12 mouse cellular contexts compared by ENCODE assay signal in genomic region chr8:18506158-18507022, GRCm38 (mm10).
A peak's percentile ranks its signal among the peaks of the same experiment; 100 is the strongest.
DNase-seq lines count a peak whose midpoint lies in the region; ATAC-seq and TF ChIP-seq lines count a peak whose summit lies in the region.
"Had no signal": no experiment of that assay in that cellular context is flagged by ENCODE, and none has a peak within 500 bp of the region (broad histone marks: within the 10 kb centered on the region; RNA-seq: fewer than 3 reads in every experiment).

No protein-coding gene starts in this region.

- WGBS in kidney, postnatal 0 days: 76% methylated on average over 13 of the region's 13 CpGs
- WGBS in kidney, embryonic 14.5 days: 82% methylated on average over 13 of the region's 13 CpGs
- 92% methylated on average over 13 of the region's 13 CpGs for WGBS in limb, embryonic 10.5 days

- TF ChIP-seq CTCF in kidney, postnatal 0 days (IDR thresholded peaks at IDR 0.05; ENCODE audit: low read depth): no peak
- no peak for TF ChIP-seq CTCF in layer of hippocampus, adult 2 months (conservative IDR thresholded peaks at IDR 0.05)

- no peaks in the 10 kb centered on the region for H3K4me1 ChIP-seq in kidney, postnatal 0 days (replicated peaks; ENCODE audit: insufficient read depth, low read length)
- no peaks in the 10 kb centered on the region for H3K4me1 ChIP-seq in kidney, embryonic 14.5 days (ENCODE audit: control insufficient read depth, insufficient read depth, low read length)
- no peaks in the 10 kb centered on the region for H3K4me1 ChIP-seq in limb, embryonic 10.5 days
- H3K4me1 ChIP-seq: heart, embryonic 12.5 days; stomach, embryonic 15.5 days had no signal

- no peaks in the 10 kb centered on the region for H3K36me3 ChIP-seq in kidney, postnatal 0 days (ENCODE audit: insufficient read depth, low read length)
- no peaks in the 10 kb centered on the region for H3K36me3 ChIP-seq in kidney, embryonic 14.5 days (ENCODE audit: control insufficient read depth, insufficient read depth, low read length)
- H3K36me3 ChIP-seq in limb, embryonic 10.5 days: no peaks in the 10 kb centered on the region
- H3K36me3 ChIP-seq: heart, embryonic 12.5 days; stomach, embryonic 15.5 days had no signal

- H3K27ac ChIP-seq in kidney, postnatal 0 days: no peak overlapping the region
- no peak overlapping the region for H3K27ac ChIP-seq in layer of hippocampus, adult 2 months
- H3K27ac ChIP-seq in kidney, embryonic 14.5 days (ENCODE audit: low read depth, low read length): no peak overlapping the region
- no peak overlapping the region for H3K27ac ChIP-seq in limb, embryonic 10.5 days
- H3K27ac ChIP-seq: stomach, embryonic 15.5 days had no signal

- DNase-seq in kidney, postnatal 0 days (ENCODE audit: low spot score): no peak
- no peak for DNase-seq in kidney, adult 11 months
- DNase-seq in right cerebral cortex, postnatal 4 days: peak; percentile 25
- no peak for DNase-seq in right cerebral cortex, postnatal 25 days
- DNase-seq in layer of hippocampus, adult 2 months (ENCODE audit: low spot score in 2 of 2): peak; percentile 47 to 60
- DNase-seq in limb, embryonic 10.5 days (ENCODE audit: low spot score): no peak
- DNase-seq: adrenal gland, postnatal 10 days; cerebellum, postnatal 25 days; kidney, adult 18-20 months had no signal

- no peaks in the 10 kb centered on the region for H3K27me3 ChIP-seq in kidney, postnatal 0 days (ENCODE audit: insufficient read depth, low read length)
- no peaks in the 10 kb centered on the region for H3K27me3 ChIP-seq in kidney, embryonic 14.5 days (ENCODE audit: control insufficient read depth, insufficient read depth, low read length)
- H3K27me3 ChIP-seq in limb, embryonic 10.5 days (ENCODE audit: low read depth, poor library complexity, severe bottlenecking): no peaks in the 10 kb centered on the region
- H3K27me3 ChIP-seq: heart, embryonic 12.5 days; stomach, embryonic 15.5 days had no signal

- H3K9me3 ChIP-seq in kidney, postnatal 0 days (replicated peaks; ENCODE audit: low read length): no peaks in the 10 kb centered on the region
- H3K9me3 ChIP-seq in kidney, embryonic 14.5 days (ENCODE audit: control insufficient read depth, low read length): no peaks in the 10 kb centered on the region
- no peaks in the 10 kb centered on the region for H3K9me3 ChIP-seq in limb, embryonic 10.5 days (replicated peaks)
- H3K9me3 ChIP-seq: heart, embryonic 12.5 days; stomach, embryonic 15.5 days had no signal

- no peak overlapping the region for H3K9ac ChIP-seq in kidney, postnatal 0 days (ENCODE audit: low read depth, low read length)
- H3K9ac ChIP-seq in kidney, embryonic 14.5 days (ENCODE audit: low read depth, low read length): no peak overlapping the region
- H3K9ac ChIP-seq: heart, embryonic 12.5 days; stomach, embryonic 15.5 days had no signal

- no peak overlapping the region for H3K4me2 ChIP-seq in kidney, postnatal 0 days (ENCODE audit: low read length)
- no peak overlapping the region for H3K4me2 ChIP-seq in kidney, embryonic 14.5 days (replicated peaks; ENCODE audit: low read depth, low read length)
- H3K4me2 ChIP-seq: heart, embryonic 12.5 days; stomach, embryonic 15.5 days had no signal

- 0 out of 2 replicates have a peak, but pooled peaks have one; percentile 36 for ATAC-seq in kidney, postnatal 0 days (replicated peaks; ENCODE audit: low FRiP score, low read depth)
- ATAC-seq in kidney, embryonic 14.5 days (ENCODE audit: low FRiP score, low TSS enrichment): no peak

- H3K4me3 ChIP-seq in kidney, postnatal 0 days (replicated peaks; ENCODE audit: low read depth, low read length): no peak overlapping the region
- H3K4me3 ChIP-seq in layer of hippocampus, adult 2 months: no peak overlapping the region
- H3K4me3 ChIP-seq in kidney, embryonic 14.5 days (ENCODE audit: low read length): no peak overlapping the region
- no peak overlapping the region for H3K4me3 ChIP-seq in limb, embryonic 10.5 days
- H3K4me3 ChIP-seq: heart, embryonic 12.5 days; stomach, embryonic 15.5 days had no signal

Comparison
In these comparisons a context has a peak if more than half of its experiments do, and no peak if none do; other contexts are left out.
1. DNase-seq: peak in right cerebral cortex, postnatal 4 days (single experiment) and layer of hippocampus, adult 2 months (2 of 2); none in kidney, postnatal 0 days (single experiment), kidney, adult 11 months (single experiment), right cerebral cortex, postnatal 25 days (single experiment) and limb, embryonic 10.5 days (single experiment).